Mouse (Mus musculus) liver, embryonic 14.5 days (tissue): ENCODE measurements around the gene Upf1.

Source experiments
- CTCF ChIP-seq: IDR thresholded peaks from 2 replicates; pipeline ENCODE4 v1.5.1; 2016; ENCODE audit warnings: antibody characterized with exemption, low read depth, control low read depth
- EP300 ChIP-seq: IDR thresholded peaks from 2 replicates; pipeline ENCODE4 v1.6.1; 2016; ENCODE audit warnings: antibody characterized with exemption, low read depth

GRCm38 (mm10) chr8:70342007-70342406 is 11.1 kb downstream of the Upf1 start:
- TF ChIP-seq CTCF (no peak), EP300 (no peak)
